Mouse (Mus musculus): ENCODE measurements around the gene Kcnmb1. TPM values are rescaled to one million over a fixed set of nuclear protein-coding genes. Genes with fewer than 3 reads are reported as not detected.

Gene Kcnmb1
- total RNA-seq, 1 experiment from 2014 or later: not detected

DNA sequence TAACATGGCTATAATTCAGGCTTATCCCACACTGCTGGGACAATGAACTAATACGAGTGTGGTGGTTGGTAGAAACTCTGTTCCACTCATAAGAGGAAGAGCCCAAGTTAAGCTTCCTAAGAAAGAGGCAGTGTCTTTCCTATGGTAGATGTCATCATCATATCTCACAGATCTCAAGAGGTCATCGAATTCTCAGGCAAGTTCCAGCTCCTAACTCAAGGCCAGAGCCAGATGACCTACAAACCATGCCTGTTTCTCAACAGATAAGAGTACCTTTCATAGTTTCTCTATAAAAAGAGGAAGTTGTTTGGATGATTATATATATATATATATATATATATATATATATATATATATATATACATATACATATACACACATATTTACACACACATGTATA is 23.7 kb downstream of the Kcnmb1 start:
- no peak for ATAC-seq (replicated peaks; ENCODE audit: insufficient number of reproducible peaks, low FRiP score, low TSS enrichment, poor library complexity, severe bottlenecking)

DNA sequence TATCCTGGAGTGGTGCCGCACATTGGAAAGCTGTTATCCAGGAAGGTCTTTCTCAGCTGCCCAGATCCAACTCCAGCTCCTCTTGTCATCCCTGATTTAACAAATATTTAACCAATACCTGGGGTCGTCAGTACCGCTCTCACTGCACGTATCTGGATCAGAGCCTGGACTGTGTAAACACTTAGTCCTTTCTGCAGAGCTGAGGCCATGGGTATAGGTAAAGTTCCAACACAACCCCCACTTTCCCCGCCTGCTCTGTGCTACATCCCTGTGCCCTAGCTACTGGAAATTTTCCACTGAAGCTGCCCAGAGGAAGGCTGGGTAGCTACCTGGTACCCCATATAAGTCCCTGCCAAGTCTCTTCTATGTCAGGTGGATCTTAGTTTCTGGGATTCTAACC is 27.2 kb downstream of the Kcnmb1 start:
- ATAC-seq (replicated peaks; ENCODE audit: insufficient number of reproducible peaks, low FRiP score, low TSS enrichment, poor library complexity, severe bottlenecking): no peak

DNA sequence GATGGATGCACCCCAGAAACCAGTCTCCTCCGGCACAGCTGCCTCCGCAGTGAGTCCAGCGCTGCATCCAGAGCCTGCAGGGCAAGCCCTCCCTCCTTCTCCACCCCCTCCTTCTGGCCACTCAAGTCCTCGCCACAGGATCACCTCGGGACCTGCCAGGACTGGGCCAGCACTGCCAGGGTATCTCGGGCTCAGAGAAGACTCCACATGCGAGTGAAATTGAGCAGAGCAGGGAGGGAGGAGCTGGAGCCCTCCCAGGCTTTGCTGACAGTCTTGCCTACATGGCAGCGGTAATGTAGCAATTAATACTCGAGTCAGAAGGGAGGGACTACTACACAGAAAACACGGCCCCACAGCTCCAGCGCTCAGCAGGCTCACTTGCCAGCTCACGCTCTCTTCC is 30.1 kb downstream of the Kcnmb1 start, which contains the start of gene Kcnip1:
Gene Kcnip1 (minus strand): TSS at position 215 of the 400 bp plus-strand sequence.
- no peak for ATAC-seq (replicated peaks; ENCODE audit: insufficient number of reproducible peaks, low FRiP score, low TSS enrichment, poor library complexity, severe bottlenecking)

DNA sequence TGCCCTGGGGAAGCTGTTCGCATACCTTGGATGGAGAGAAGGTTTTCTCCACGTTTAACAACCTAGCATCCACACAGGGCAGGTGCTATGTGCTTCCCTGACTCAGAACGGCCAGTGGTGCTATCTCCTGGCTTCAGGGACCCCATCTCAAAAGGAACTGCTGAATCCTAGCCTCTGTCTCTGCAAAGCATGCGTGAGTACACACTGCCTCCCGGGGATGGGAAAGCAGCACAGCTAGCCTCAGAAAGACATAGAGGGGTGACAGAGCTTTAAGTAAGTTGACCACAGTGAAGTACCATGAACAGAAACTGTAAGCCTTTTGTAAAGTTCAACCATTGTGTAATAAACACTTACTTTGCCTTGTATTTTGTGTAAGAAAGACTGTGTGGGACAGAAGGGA is 30.7 kb downstream of the Kcnmb1 start:
- no peak for ATAC-seq (replicated peaks; ENCODE audit: insufficient number of reproducible peaks, low FRiP score, low TSS enrichment, poor library complexity, severe bottlenecking)

DNA sequence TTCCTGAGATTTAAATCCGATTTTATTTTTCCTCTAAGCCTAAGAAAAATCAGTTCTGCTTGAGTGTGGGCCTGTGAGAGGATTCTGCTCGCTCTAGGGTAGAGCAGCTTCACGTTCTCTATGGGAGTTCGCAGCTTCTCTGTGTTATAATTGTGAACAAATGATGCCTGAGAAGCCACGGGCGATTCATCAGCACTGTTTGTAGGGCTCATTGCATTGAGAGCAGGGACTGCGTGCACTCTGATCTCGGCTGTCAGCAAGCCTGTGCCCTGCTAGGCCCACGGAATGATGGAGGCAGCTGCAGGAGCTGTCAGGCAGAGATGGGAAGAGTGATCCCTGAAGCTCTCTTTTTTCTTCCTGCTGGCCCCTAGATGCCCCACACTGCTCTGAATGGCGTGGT is 35.4 kb downstream of the Kcnmb1 start:
- no peak for ATAC-seq (replicated peaks; ENCODE audit: insufficient number of reproducible peaks, low FRiP score, low TSS enrichment, poor library complexity, severe bottlenecking)

DNA sequence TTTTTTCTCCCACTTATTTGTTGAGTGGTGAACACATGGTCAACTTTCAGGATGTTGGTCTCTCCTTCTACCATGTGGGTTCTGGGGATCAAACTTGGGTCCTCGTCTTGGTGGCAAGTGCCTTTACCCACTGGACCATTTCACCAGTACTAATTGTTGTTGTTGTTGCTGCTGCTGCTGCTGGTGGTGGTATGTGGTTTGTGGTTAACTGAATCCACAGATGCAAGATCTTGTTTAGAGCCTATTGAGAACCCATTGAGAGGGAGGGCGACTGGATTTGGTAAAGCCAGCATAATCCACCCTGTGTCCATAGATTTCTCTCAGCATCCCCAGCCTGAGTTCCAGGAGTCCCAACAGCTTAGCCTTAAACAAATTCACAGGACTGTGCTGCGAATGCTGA is 37.6 kb downstream of the Kcnmb1 start:
- no peak for ATAC-seq (replicated peaks; ENCODE audit: insufficient number of reproducible peaks, low FRiP score, low TSS enrichment, poor library complexity, severe bottlenecking)

DNA sequence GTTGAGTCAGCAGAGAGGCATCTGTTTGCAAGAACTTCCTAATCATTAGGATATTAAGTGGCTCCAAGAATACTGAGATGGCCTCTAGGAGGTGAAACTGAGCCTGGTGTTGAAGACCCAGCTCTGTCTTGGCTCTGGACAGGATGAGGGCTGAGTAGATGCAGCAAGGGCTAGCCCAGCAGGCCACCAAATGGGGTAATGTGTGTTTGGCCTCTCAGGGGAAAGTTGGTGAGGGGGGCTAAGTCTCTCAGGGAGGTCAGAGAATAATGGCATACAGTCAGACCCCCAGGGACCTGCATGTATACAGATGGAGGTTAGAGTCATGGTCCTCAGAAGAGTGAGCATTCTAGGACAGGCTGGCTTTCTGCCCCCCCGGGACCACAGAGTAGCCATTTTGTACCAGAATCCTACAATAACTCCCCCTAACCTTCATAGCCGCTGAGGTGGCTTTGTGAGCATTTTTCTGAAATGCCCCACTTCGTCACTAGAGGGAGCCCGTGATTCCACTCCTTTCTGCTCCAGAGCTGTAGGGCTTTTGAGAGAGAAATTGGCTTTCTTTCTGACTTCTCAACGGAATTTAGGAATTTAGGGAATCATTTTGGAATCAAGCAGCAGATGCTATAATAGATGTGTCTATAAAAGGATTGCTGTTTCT is 39.3 kb downstream of the Kcnmb1 start:
- ATAC-seq (replicated peaks; ENCODE audit: insufficient number of reproducible peaks, low FRiP score, low TSS enrichment, poor library complexity, severe bottlenecking): peak; percentile 65

DNA sequence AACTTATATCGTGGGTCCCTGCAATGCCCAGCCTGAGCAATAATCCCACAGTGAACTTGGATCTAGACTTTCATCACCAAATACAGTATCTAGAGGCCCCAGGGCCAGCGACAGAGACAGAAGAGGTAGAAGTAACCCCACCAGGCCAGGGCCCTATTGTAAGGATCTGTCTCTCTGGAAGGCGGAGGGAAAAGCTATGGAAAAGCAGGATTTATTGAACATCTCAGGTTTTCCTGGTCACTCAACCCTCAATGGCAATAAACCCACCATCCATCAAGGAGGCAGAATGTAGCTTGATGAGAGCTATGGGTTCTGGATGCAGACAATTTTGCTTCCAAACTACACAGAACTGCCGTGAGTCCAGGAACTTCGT is 39.8 kb downstream of the Kcnmb1 start:
- ATAC-seq (replicated peaks; ENCODE audit: insufficient number of reproducible peaks, low FRiP score, low TSS enrichment, poor library complexity, severe bottlenecking): no peak

DNA sequence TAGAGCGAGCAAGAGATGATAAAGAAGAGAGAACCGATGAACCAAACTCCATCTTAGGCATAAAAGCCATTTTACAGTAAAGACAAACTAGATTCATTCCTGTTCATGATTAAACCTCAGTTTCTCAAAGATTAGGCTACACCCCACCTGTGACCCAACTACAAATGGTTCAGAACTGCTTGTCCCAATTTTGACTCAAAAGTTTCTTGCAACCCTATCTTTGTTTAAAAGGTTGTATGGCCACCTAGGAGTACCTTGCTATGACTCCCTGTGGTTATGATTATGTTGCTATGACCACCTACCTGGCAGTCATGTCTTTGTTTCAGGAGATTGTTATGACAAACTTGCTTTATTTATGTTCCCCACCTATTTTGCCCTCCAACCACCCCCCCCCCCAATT is 44.8 kb downstream of the Kcnmb1 start:
- ATAC-seq (replicated peaks; ENCODE audit: insufficient number of reproducible peaks, low FRiP score, low TSS enrichment, poor library complexity, severe bottlenecking): no peak

DNA sequence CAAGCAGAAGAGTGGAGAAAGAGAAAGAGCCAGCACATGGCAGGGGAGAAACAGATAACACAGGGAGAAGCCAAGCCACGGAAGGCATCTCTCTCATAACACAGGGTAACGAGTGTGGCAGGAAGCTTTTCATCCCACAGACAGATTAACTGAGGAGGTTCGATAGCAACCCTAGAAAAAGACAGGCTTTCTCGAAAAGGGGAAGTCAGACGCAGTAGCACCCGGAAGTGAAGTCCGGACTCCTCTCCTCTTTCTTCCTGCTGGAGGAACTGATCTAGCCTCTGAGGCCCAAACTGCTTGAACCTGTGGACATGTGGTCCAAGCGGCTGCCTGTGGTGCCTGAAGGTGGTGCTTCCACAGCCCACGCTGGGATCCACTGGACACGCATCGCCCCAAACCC is 45.4 kb downstream of the Kcnmb1 start:
- peak; percentile 32 for ATAC-seq (replicated peaks; ENCODE audit: insufficient number of reproducible peaks, low FRiP score, low TSS enrichment, poor library complexity, severe bottlenecking)

DNA sequence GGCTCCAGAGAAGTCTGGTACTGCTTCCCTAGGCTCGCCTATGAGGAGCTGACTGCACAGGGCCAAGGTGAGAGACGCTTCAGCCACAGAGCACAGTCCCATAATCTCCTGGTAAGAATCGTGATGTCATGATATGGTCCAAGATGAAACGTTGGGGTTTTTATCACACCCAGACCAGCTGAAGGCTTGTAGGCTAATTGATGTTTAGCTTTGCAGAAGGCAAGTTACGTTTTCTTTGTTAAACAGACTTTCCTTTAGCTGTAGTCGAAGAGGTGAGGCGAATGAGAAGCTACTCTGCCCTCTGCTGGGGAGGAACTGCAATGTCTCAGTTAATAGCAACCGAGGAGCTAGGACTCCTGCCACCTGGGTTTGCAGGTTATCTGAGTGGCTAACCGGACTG is 45.9 kb downstream of the Kcnmb1 start:
- peak; percentile 38 for ATAC-seq (replicated peaks; ENCODE audit: insufficient number of reproducible peaks, low FRiP score, low TSS enrichment, poor library complexity, severe bottlenecking)

DNA sequence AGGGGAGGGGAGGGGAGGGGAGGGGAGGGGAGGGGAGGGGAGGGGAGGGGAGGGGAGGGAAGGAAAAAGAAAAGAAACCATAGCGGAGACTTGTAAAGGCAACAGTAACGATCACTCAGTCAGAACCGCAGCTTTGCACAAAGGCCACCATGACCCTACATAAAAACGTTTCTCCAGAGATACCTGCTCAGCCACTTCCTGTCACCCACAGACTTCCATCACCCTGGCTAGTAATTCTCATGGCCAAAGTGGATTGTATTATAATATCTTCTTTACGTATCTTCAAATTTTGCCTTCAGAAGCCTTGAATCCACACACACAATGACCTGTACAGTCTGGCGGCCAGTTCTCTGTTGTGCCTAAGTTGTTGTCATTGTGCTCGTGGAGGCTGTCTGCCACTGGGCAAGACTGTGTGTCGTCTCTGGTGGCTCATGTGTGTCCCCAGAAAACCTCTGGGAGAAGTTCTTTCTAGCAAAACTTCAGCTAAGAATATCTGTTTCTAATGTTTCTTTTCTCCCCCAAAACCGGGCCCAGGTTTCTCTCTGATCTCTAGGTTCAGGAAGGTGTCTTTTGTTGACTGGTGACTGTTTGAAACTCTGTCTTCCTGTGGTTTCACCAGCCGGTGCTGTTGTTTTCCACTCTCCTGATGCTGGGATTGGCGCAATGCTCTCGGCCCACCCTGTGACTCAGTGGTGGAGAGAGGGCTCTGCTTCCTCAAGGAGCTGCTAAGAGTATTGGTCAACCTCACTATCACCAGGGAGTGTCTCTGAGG is 46.7 kb downstream of the Kcnmb1 start:
- ATAC-seq (replicated peaks; ENCODE audit: insufficient number of reproducible peaks, low FRiP score, low TSS enrichment, poor library complexity, severe bottlenecking): peak; percentile 37

DNA sequence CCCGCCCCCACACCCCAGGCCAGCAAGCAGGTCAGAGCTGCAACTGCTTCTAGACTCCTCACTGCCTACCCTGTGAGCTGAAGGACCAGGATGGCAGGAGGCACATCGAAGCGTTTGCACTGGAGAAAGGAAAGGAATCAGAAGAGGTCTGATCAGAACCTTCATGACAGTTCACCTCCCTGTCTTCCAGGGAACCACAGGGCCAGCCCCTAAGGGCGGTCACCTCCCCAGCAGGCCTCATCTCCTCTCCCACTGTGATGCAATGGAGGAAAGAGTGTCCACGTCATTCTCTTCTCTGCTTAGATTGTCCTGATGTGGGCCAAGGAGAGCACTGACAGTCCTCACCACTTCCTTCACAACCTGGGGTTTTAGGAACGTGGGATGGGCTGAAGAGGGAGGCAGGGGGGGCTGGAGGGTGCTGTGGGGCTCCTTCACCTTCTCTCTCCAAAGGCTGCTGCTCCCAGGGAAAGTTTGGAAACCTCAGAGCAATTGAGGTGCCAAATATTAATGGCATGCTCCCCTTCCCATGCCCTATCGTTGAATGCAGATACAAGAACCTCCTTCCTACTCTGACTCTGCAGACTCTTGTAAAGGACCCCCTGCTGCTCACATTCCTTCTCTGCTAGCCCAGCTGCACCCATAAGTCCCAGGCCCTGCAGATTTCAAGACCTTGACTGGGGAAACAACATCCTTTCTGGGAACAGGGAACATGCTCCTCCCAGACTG is 47.5 kb downstream of the Kcnmb1 start:
- peak; percentile 71 for ATAC-seq (replicated peaks; ENCODE audit: insufficient number of reproducible peaks, low FRiP score, low TSS enrichment, poor library complexity, severe bottlenecking)

DNA sequence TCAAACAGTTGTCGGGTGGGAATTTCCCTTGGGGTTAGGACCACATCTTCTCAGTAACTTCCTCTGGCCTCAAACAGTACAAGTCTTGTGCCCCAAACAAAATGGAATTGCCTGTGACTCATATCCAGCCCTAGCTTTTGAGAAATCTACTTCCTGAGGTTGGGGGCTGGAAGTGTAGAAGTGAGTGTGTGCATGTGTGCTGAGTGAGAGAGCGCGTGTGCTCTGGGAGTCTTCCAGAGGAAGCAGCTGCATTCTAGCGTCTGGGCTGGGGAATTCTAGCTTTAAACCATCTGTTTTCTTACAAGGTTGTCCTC is 48.0 kb downstream of the Kcnmb1 start:
- ATAC-seq (replicated peaks; ENCODE audit: insufficient number of reproducible peaks, low FRiP score, low TSS enrichment, poor library complexity, severe bottlenecking): peak; percentile 66

DNA sequence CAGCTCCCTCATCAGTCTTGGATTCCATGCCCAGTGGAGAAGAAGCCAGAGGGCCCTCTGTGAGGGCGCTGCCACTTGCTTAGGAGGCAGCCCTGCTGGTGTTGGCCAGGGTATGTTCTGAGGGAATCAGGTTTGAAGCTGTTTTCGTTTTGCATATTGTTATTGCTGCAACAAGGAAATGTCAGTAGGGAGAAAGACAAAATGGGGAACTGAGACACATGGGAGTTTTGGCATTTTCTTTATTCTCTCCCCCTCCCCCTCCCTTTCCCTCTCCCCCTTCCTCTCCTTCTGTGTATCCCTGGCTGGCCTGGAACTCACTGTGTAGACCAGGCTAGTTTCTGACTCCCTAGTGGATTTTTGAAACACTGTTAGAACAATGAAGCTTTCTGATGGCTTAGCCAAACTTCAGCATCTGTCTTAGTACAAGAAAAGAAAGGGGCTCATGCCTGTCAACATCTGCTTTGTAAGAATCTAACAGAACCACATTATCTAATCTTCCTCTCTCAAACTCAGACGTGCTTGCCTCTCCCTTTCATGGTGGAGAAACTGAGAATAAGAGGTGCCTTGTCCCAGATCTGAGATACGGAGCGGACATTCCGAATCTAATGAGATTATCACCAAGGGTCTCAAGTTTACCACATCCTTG is 49.3 kb downstream of the Kcnmb1 start:
- ATAC-seq (replicated peaks; ENCODE audit: insufficient number of reproducible peaks, low FRiP score, low TSS enrichment, poor library complexity, severe bottlenecking): peak; percentile 30

Other genes with a start within 250 kb of the Kcnmb1 start
- gene Kcnip1, start 30.1 kb downstream of the Kcnmb1 start, total RNA-seq (2017): 0.19 TPM in 1 of 3 replicates, not detected in the others
- gene Lcp2, start 83.9 kb downstream of the Kcnmb1 start, total RNA-seq (2017): 193 to 222 TPM (median 205 TPM) in 3 replicates
- not detected in 3 replicates for gene 4930469K13Rik, start 135.5 kb downstream of the Kcnmb1 start, total RNA-seq (2017)
- gene Foxi1, start 245.1 kb downstream of the Kcnmb1 start, total RNA-seq (2017): not detected in 3 replicates

All from monocyte, adult 5-6 weeks (primary cell).